Mouse (Mus musculus) macrophage (primary cell): ENCODE data around the gene Ctnna2. TPM values are rescaled to one million over a fixed set of nuclear protein-coding genes. Genes with fewer than 3 reads are reported as not detected.

Source experiments
- H3K27ac ChIP-seq: fragments of 350-480 bp; formaldehyde crosslinking; 2 replicates; pipeline ENCODE4 v1.9.0; 2021
- H3K36me3 ChIP-seq: fragments of 350-480 bp; formaldehyde crosslinking; 2 replicates; pipeline ENCODE4 v1.9.0; 2021; ENCODE audit errors: inconsistent target
- H3K4me3 ChIP-seq: fragments of 350-480 bp; formaldehyde crosslinking; 2 replicates; pipeline ENCODE4 v1.9.0; 2021; ENCODE audit errors: inconsistent target
- H3K79me2 ChIP-seq: fragments of 350-480 bp; formaldehyde crosslinking; 2 replicates; pipeline ENCODE4 v1.9.0; 2021; ENCODE audit errors: inconsistent target
- WGBS: methylation state at CpG from one replicate; pipeline ENCODE4 v1.1.7; 2026; ENCODE audit warnings: inconsistent platforms; ENCODE audit not compliant: missing documents; 5-methylcytosine and 5-hydroxymethylcytosine counted together
- polyA plus RNA-seq: library from polyadenylated mRNA; stranded (reverse); fragments of 250-400 nt; gene quantifications from 3 replicates; pipeline ENCODE4 v1.2.4, GENCODE M21; 2018; ENCODE audit warnings: inconsistent platforms

The Ctnna2 gene
- polyA plus RNA-seq, 1 experiment from 2014 or later: not detected

GRCm38 (mm10) chr6:77257358-77258105 is 722.0 kb downstream of the Ctnna2 start:
- no peaks in the 10 kb centered on the region for H3K79me2 ChIP-seq
- 34% methylated on average over 7 of the region's 7 CpGs for WGBS
- H3K36me3 ChIP-seq: no peaks in the 10 kb centered on the region
- no peak overlapping the region for H3K4me3 ChIP-seq
- no peak overlapping the region for H3K27ac ChIP-seq

- no peaks in the 10 kb centered on the region for H3K36me3 ChIP-seq
- WGBS: 85% methylated on average over 4 of the region's 4 CpGs
- H3K4me3 ChIP-seq: no peak overlapping the region
- H3K79me2 ChIP-seq: no peaks in the 10 kb centered on the region
- no peak overlapping the region for H3K27ac ChIP-seq
These were observed 723.2 kb downstream of the Ctnna2 start for GRCm38 (mm10) chr6:77256348-77256747.

DNA sequence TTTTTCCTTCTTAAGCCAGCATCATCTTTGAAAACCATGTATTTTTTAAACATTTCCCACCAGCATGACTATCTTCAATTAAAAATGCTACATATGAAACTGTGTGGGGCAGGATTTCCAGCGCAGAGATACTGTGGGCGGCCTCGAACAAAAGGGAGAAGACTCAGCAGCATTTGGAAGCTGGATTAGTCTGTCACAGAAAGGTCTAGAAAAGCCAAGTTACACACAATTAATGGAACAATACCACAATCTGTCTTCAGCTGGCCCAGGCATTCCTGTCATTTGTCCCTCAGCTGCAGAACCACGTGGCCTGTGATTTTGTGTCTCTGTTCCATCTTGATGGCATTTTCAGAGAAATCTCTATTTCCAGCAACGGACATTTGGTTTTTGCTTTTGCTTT is 726.0 kb downstream of the Ctnna2 start:
- Histone ChIP-seq H3K79me2 (no peaks in the 10 kb centered on the region), H3K27ac (no peak overlapping the region), H3K36me3 (no peaks in the 10 kb centered on the region), H3K4me3 (no peak overlapping the region)
- 86% methylated on average over 5 of the region's 5 CpGs for WGBS

GRCm38 (mm10) chr6:77243541-77244231 is 735.8 kb downstream of the Ctnna2 start:
- Histone ChIP-seq H3K79me2 (no peaks in the 10 kb centered on the region), H3K36me3 (no peaks in the 10 kb centered on the region), H3K4me3 (no peak overlapping the region), H3K27ac (no peak overlapping the region)
- WGBS: 4% methylated on average over 43 of the region's 43 CpGs

DNA sequence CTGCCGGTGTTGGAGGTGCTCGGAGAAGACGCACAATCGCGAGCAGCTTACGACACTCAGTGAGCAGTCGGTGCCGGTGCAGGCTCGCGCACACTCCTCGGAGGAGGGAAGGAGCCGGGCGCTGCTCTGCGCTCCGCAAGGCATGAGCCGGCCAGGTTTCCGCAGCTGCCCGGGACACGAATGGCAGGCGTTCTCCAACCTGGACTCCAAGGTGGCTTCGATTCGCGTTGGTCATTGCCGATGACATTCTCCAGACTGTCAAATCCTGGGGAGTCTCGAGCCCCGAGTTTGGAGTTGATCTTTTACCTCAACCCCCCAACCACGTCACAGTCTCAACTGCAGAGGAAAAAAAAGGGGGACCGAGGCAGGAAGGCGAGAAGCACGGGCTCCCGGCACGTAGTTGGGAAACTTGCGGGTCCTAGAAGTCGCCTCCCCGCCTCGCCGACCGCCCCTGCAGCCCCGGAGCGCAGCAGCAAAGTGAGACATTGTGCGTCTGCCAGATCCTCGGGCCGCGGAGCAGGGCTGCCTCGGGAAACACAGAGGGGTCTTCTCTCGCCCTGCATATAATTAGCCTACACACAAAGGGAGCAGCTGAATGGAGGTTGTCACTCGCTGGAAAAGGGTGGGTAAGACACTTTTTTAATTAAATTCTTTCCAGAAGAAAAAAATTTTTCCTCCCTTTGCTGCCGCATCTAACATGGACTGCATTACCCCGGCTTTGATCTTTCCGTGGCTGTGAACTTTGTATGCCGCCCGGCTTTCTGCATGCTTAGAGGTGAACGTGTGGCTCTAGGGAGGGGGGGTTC is 736.7 kb downstream of the Ctnna2 start, which contains the start of gene Lrrtm1:
Lrrtm1 (plus strand) TSS at position 89 of the 806 bp plus-strand sequence.
- Histone ChIP-seq H3K27ac (no peak within 1 kb of the TSS), H3K36me3 (no peaks in the 10 kb centered on the region), H3K79me2 (no peaks in the 10 kb centered on the region), H3K4me3 (no peak within 1 kb of the TSS)
- WGBS: 3% methylated on average over 53 of the region's 53 CpGs

- Histone ChIP-seq H3K36me3 (no peaks in the 10 kb centered on the region), H3K79me2 (no peaks in the 10 kb centered on the region), H3K4me3 (no peak overlapping the region), H3K27ac (no peak overlapping the region)
- 13% methylated on average over 1 of the region's 1 CpGs for WGBS
These were observed 739.1 kb downstream of the Ctnna2 start for GRCm38 (mm10) chr6:77240426-77240825.

GRCm38 (mm10) chr6:77222849-77223638 is 756.5 kb downstream of the Ctnna2 start:
- WGBS: 81% methylated on average over 16 of the region's 16 CpGs
- Histone ChIP-seq H3K36me3 (no peaks in the 10 kb centered on the region), H3K4me3 (no peak overlapping the region), H3K79me2 (no peaks in the 10 kb centered on the region), H3K27ac (no peak overlapping the region)

GRCm38 (mm10) chr6:77220776-77221175 is 758.7 kb downstream of the Ctnna2 start:
- H3K79me2 ChIP-seq: no peaks in the 10 kb centered on the region
- WGBS: 70% methylated on average over 4 of the region's 4 CpGs

GRCm38 (mm10) chr6:77218875-77219274 is 760.6 kb downstream of the Ctnna2 start:
- H3K4me3 ChIP-seq: no peak overlapping the region
- no peak overlapping the region for H3K27ac ChIP-seq

More at GRCm38 (mm10) chr6:77220776-77221175, 758.7 kb downstream of the Ctnna2 start:
- H3K4me3 ChIP-seq: no peak overlapping the region
- H3K27ac ChIP-seq: no peak overlapping the region
- H3K36me3 ChIP-seq: no peaks in the 10 kb centered on the region

GRCm38 (mm10) chr6:77215322-77215721 is 764.2 kb downstream of the Ctnna2 start:
- WGBS: 84% methylated on average over 4 of the region's 4 CpGs
- no peak overlapping the region for H3K27ac ChIP-seq
- no peak overlapping the region for H3K4me3 ChIP-seq
- H3K79me2 ChIP-seq: no peaks in the 10 kb centered on the region
- no peaks in the 10 kb centered on the region for H3K36me3 ChIP-seq

More at GRCm38 (mm10) chr6:77218875-77219274, 760.6 kb downstream of the Ctnna2 start:
- H3K36me3 ChIP-seq: no peaks in the 10 kb centered on the region
- no peaks in the 10 kb centered on the region for H3K79me2 ChIP-seq

GRCm38 (mm10) chr6:77213757-77214409 is 765.6 kb downstream of the Ctnna2 start:
- WGBS: 24% methylated on average over 3 of the region's 3 CpGs
- Histone ChIP-seq H3K79me2 (no peaks in the 10 kb centered on the region), H3K27ac (no peak overlapping the region)

GRCm38 (mm10) chr6:77209929-77210328 is 769.6 kb downstream of the Ctnna2 start:
- H3K79me2 ChIP-seq: no peaks in the 10 kb centered on the region
- H3K36me3 ChIP-seq: no peaks in the 10 kb centered on the region
- WGBS: 72% methylated on average over 3 of the region's 3 CpGs
- no peak overlapping the region for H3K27ac ChIP-seq
- no peak overlapping the region for H3K4me3 ChIP-seq

More at GRCm38 (mm10) chr6:77213757-77214409, 765.6 kb downstream of the Ctnna2 start:
- no peak overlapping the region for H3K4me3 ChIP-seq
- no peaks in the 10 kb centered on the region for H3K36me3 ChIP-seq

GRCm38 (mm10) chr6:77209183-77209582 is 770.3 kb downstream of the Ctnna2 start:
- Histone ChIP-seq H3K27ac (no peak overlapping the region), H3K4me3 (no peak overlapping the region), H3K79me2 (no peaks in the 10 kb centered on the region), H3K36me3 (no peaks in the 10 kb centered on the region)
- 83% methylated on average over 1 of the region's 1 CpGs for WGBS
